10 mouse cellular contexts compared by ENCODE assay signal in genomic region chr7:18962795-18963194, GRCm38 (mm10). TPM values are rescaled to one million over a fixed set of nuclear protein-coding genes. Genes with fewer than 3 reads are reported as not detected.
DNase-seq lines count a peak whose midpoint lies in the region; ATAC-seq and TF ChIP-seq lines count a peak whose summit lies in the region.
"Had no signal": no experiment of that assay in that cellular context is flagged by ENCODE, and none has a peak within 500 bp of the region (broad histone marks: within the 10 kb centered on the region; RNA-seq: fewer than 3 reads in every experiment).

No protein-coding gene starts in this region.

- H3K9ac ChIP-seq in kidney, postnatal 0 days (ENCODE audit: low read depth, low read length): no peak overlapping the region
- peak overlapping the region; percentile 49 for H3K9ac ChIP-seq in forebrain, embryonic 12.5 days
- H3K9ac ChIP-seq in limb, embryonic 11.5 days (ENCODE audit: low read length): no peak overlapping the region
- peak overlapping the region; percentile 62 for H3K9ac ChIP-seq in neural tube, embryonic 13.5 days

- no peaks in the 10 kb centered on the region for H3K9me3 ChIP-seq in kidney, postnatal 0 days (replicated peaks; ENCODE audit: low read length)
- H3K9me3 ChIP-seq in forebrain, embryonic 12.5 days: no peaks in the 10 kb centered on the region
- H3K9me3 ChIP-seq in limb, embryonic 11.5 days (ENCODE audit: control insufficient read depth, low read length): no peaks in the 10 kb centered on the region
- H3K9me3 ChIP-seq in neural tube, embryonic 13.5 days: no peaks in the 10 kb centered on the region

- H3K4me3 ChIP-seq in kidney, postnatal 0 days (replicated peaks; ENCODE audit: low read depth, low read length): 0 out of 2 replicates have a peak overlapping the region, but pooled peaks have one; percentile 2
- H3K4me3 ChIP-seq in forebrain, embryonic 12.5 days (replicated peaks): peak overlapping the region; percentile 35
- H3K4me3 ChIP-seq in limb, embryonic 11.5 days (ENCODE audit: low read depth, low read length): peak overlapping the region; percentile 5; the same call in 1 of the 2 replicates
- H3K4me3 ChIP-seq in neural tube, embryonic 13.5 days: peak overlapping the region; percentile 23

- no peak for ATAC-seq in kidney, postnatal 0 days (replicated peaks; ENCODE audit: low FRiP score, low read depth)
- 0 out of 2 replicates have a peak, but pooled peaks have one; percentile 12 for ATAC-seq in forebrain, embryonic 12.5 days (ENCODE audit: low FRiP score)
- no peak for ATAC-seq in limb, embryonic 11.5 days (ENCODE audit: insufficient number of reproducible peaks, low FRiP score, low TSS enrichment, low read depth)
- ATAC-seq in neural tube, embryonic 13.5 days (ENCODE audit: low read depth): no peak

- H3K4me2 ChIP-seq in kidney, postnatal 0 days (ENCODE audit: low read length): peak overlapping the region; percentile 43
- peak overlapping the region; percentile 72 for H3K4me2 ChIP-seq in forebrain, embryonic 12.5 days
- no peak overlapping the region; the same call in 1 of the 2 replicates for H3K4me2 ChIP-seq in limb, embryonic 11.5 days (ENCODE audit: low read depth, severe bottlenecking)
- peak overlapping the region; percentile 51 for H3K4me2 ChIP-seq in neural tube, embryonic 13.5 days

- TF ChIP-seq CTCF in kidney, postnatal 0 days (IDR thresholded peaks at IDR 0.05; ENCODE audit: low read depth): no peak

- H3K4me1 ChIP-seq in kidney, postnatal 0 days (replicated peaks; ENCODE audit: insufficient read depth, low read length): peaks cover 6% of the 10 kb centered on the region; the same call in 1 of the 2 replicates
- H3K4me1 ChIP-seq in forebrain, embryonic 12.5 days: peaks cover 69% of the 10 kb centered on the region
- no peaks in the 10 kb centered on the region; the same call in 1 of the 2 replicates for H3K4me1 ChIP-seq in limb, embryonic 11.5 days (ENCODE audit: control insufficient read depth, insufficient read depth, low read length)
- H3K4me1 ChIP-seq in neural tube, embryonic 13.5 days (replicated peaks): peaks cover 73% of the 10 kb centered on the region

- no peaks in the 10 kb centered on the region for H3K36me3 ChIP-seq in kidney, postnatal 0 days (ENCODE audit: insufficient read depth, low read length)
- H3K36me3 ChIP-seq in forebrain, embryonic 12.5 days (replicated peaks): 0 out of 2 replicates have a peak, but pooled peaks cover 7% of the 10 kb centered on the region
- H3K36me3 ChIP-seq in limb, embryonic 11.5 days (ENCODE audit: control insufficient read depth, insufficient read depth, low read length): no peaks in the 10 kb centered on the region
- peaks cover 16% of the 10 kb centered on the region for H3K36me3 ChIP-seq in neural tube, embryonic 13.5 days
- H3K36me3 ChIP-seq: G1E had no signal

- WGBS in kidney, postnatal 0 days: 5% methylated on average over 20 of the region's 20 CpGs
- WGBS in forebrain, embryonic 12.5 days: 2% methylated on average over 20 of the region's 20 CpGs
- under 1% methylated on average over 20 of the region's 20 CpGs for WGBS in limb, embryonic 11.5 days
- 4% methylated on average over 20 of the region's 20 CpGs for WGBS in neural tube, embryonic 13.5 days

- H3K27ac ChIP-seq in kidney, postnatal 0 days: no peak overlapping the region
- H3K27ac ChIP-seq in forebrain, embryonic 12.5 days: no peak overlapping the region
- H3K27ac ChIP-seq in limb, embryonic 11.5 days (replicated peaks; ENCODE audit: low read depth, low read length): no peak overlapping the region
- 0 out of 2 replicates have a peak overlapping the region, but pooled peaks have one; percentile 52 for H3K27ac ChIP-seq in neural tube, embryonic 13.5 days (replicated peaks)

- H3K27me3 ChIP-seq in kidney, postnatal 0 days (ENCODE audit: insufficient read depth, low read length): peaks cover 34% of the 10 kb centered on the region
- peaks cover 53% of the 10 kb centered on the region for H3K27me3 ChIP-seq in forebrain, embryonic 12.5 days
- peaks cover 77% of the 10 kb centered on the region for H3K27me3 ChIP-seq in limb, embryonic 11.5 days (ENCODE audit: control insufficient read depth, insufficient read depth, low read length)
- H3K27me3 ChIP-seq in neural tube, embryonic 13.5 days: peaks cover 8% of the 10 kb centered on the region

- no peak for DNase-seq in kidney, postnatal 0 days (ENCODE audit: low spot score)
- no peak for DNase-seq in kidney, postnatal 10 days
- no peak for DNase-seq in limb, embryonic 11.5 days (ENCODE audit: low spot score)
- DNase-seq in adrenal gland, postnatal 25 days: no peak
- DNase-seq in thymus, postnatal 25 days: no peak
- no peak for DNase-seq in left cerebral cortex, adult 8-10 months (ENCODE audit: low spot score in 2 of 2)
- DNase-seq: spleen, adult 18-20 months had no signal

RNA-seq across cellular contexts. Expression of gene Nanos2, which starts 24.4 kb away (rescaled TPM):
- polyA plus RNA-seq in kidney, postnatal 0 days (2015; fragmentation: Nextera tagmentation; extraction: Ambion mirVana): 0.09 TPM in 1 of 2 replicates, not detected in the other
- polyA plus RNA-seq in forebrain, embryonic 12.5 days (2016; fragmentation: Nextera tagmentation; extraction: Ambion mirVana): 0.24 and 0.28 TPM in 2 replicates
- polyA plus RNA-seq in limb, embryonic 11.5 days (2014; fragmentation: Nextera tagmentation; extraction: Ambion mirVana): not detected in 2 replicates
- polyA plus RNA-seq in neural tube, embryonic 13.5 days (2015; fragmentation: Nextera tagmentation; extraction: Ambion mirVana): 0.56 TPM in 2 replicates
- not detected in 2 replicates for total RNA-seq in adrenal gland, postnatal 25 days (2021)
- total RNA-seq in left cerebral cortex, adult 8-10 months (2022): 1 to 10 TPM in 2 of 4 experiments, under 1 TPM in 2; 0.53 to 1.3 (median 1.0) TPM
- polyA plus RNA-seq: G1E had no signal

RNA-seq across cellular contexts. Expression of gene Mypop, which starts 28.2 kb away (rescaled TPM):
- 3.3 and 3.6 TPM in 2 replicates for polyA plus RNA-seq in kidney, postnatal 0 days (2015; fragmentation: Nextera tagmentation; extraction: Ambion mirVana)
- 3.3 and 4.6 TPM in 2 replicates for polyA plus RNA-seq in forebrain, embryonic 12.5 days (2016; fragmentation: Nextera tagmentation; extraction: Ambion mirVana)
- polyA plus RNA-seq in limb, embryonic 11.5 days (2014; fragmentation: Nextera tagmentation; extraction: Ambion mirVana): 4.5 and 5.7 TPM in 2 replicates
- polyA plus RNA-seq in neural tube, embryonic 13.5 days (2015; fragmentation: Nextera tagmentation; extraction: Ambion mirVana): 5.8 and 7.4 TPM in 2 replicates
- total RNA-seq in adrenal gland, postnatal 25 days (2021): 10.9 and 13.0 TPM in 2 replicates
- 10 to 100 TPM; 54.2 to 60.5 (median 57.6) TPM for total RNA-seq in left cerebral cortex, adult 8-10 months (2022)

RNA-seq across cellular contexts. Expression of gene Nova2, which starts 37.1 kb away (rescaled TPM):
- polyA plus RNA-seq in kidney, postnatal 0 days (2015; fragmentation: Nextera tagmentation; extraction: Ambion mirVana): 0.55 and 0.58 TPM in 2 replicates
- 10.8 and 11.3 TPM in 2 replicates for polyA plus RNA-seq in forebrain, embryonic 12.5 days (2016; fragmentation: Nextera tagmentation; extraction: Ambion mirVana)
- polyA plus RNA-seq in limb, embryonic 11.5 days (2014; fragmentation: Nextera tagmentation; extraction: Ambion mirVana): 0.29 and 0.33 TPM in 2 replicates
- polyA plus RNA-seq in neural tube, embryonic 13.5 days (2015; fragmentation: Nextera tagmentation; extraction: Ambion mirVana): 9.7 and 10.7 TPM in 2 replicates
- total RNA-seq in adrenal gland, postnatal 25 days (2021): 4.9 and 6.2 TPM in 2 replicates
- 10 to 100 TPM; 67.1 to 75.1 (median 69.9) TPM for total RNA-seq in left cerebral cortex, adult 8-10 months (2022)
- polyA plus RNA-seq: G1E had no signal

RNA-seq across cellular contexts. Expression of gene Irf2bp1, which starts 41.0 kb away (rescaled TPM):
- polyA plus RNA-seq in kidney, postnatal 0 days (2015; fragmentation: Nextera tagmentation; extraction: Ambion mirVana): 15.2 and 17.3 TPM in 2 replicates
- 36.2 and 39.8 TPM in 2 replicates for polyA plus RNA-seq in forebrain, embryonic 12.5 days (2016; fragmentation: Nextera tagmentation; extraction: Ambion mirVana)
- polyA plus RNA-seq in limb, embryonic 11.5 days (2014; fragmentation: Nextera tagmentation; extraction: Ambion mirVana): 31.4 and 32.5 TPM in 2 replicates
- polyA plus RNA-seq in neural tube, embryonic 13.5 days (2015; fragmentation: Nextera tagmentation; extraction: Ambion mirVana): 28.4 and 29.9 TPM in 2 replicates
- 45.8 and 48.3 TPM in 2 replicates for total RNA-seq in adrenal gland, postnatal 25 days (2021)
- total RNA-seq in left cerebral cortex, adult 8-10 months (2022): 10 to 100 TPM; 51.2 to 54.1 (median 53.2) TPM

RNA-seq across cellular contexts. Expression of gene Ccdc61, which starts 52.6 kb away (rescaled TPM):
- polyA plus RNA-seq in kidney, postnatal 0 days (2015; fragmentation: Nextera tagmentation; extraction: Ambion mirVana): 22.4 and 26.3 TPM in 2 replicates
- polyA plus RNA-seq in forebrain, embryonic 12.5 days (2016; fragmentation: Nextera tagmentation; extraction: Ambion mirVana): 39.7 and 41.0 TPM in 2 replicates
- 22.5 and 23.4 TPM in 2 replicates for polyA plus RNA-seq in limb, embryonic 11.5 days (2014; fragmentation: Nextera tagmentation; extraction: Ambion mirVana)
- polyA plus RNA-seq in neural tube, embryonic 13.5 days (2015; fragmentation: Nextera tagmentation; extraction: Ambion mirVana): 19.7 and 23.0 TPM in 2 replicates
- 16.5 and 20.8 TPM in 2 replicates for total RNA-seq in adrenal gland, postnatal 25 days (2021)
- 10 to 100 TPM; 11.5 to 12.8 (median 12.2) TPM for total RNA-seq in left cerebral cortex, adult 8-10 months (2022)

Comparison
In these comparisons a context has a peak if more than half of its experiments do, and no peak if none do; other contexts are left out.
1. H3K9ac ChIP-seq: peak in forebrain, embryonic 12.5 days (single experiment) and neural tube, embryonic 13.5 days (single experiment); none in kidney, postnatal 0 days (single experiment) and limb, embryonic 11.5 days (single experiment).
2. Peak in every context shown above with its lines, with median percentiles within 50 percentile points of each other: H3K4me3 ChIP-seq.